Mouse (Mus musculus) stomach, embryonic 14.5 days (tissue): ENCODE results near the gene Arhgap42. TPM values are rescaled to one million over a fixed set of nuclear protein-coding genes. Genes with fewer than 3 reads are reported as not detected.

Experiments used
- ATAC-seq: fragments of 200-750 bp; cut with Nextera tagmentation; 2 replicates; pipeline ENCODE4 v1.8.0; 2017; ENCODE audit warnings: low read depth, moderate TSS enrichment; ENCODE audit not compliant: insufficient number of reproducible peaks, insufficient read depth, low FRiP score
- H3K27ac ChIP-seq: fragments of 300-500 bp; sonication (generic); 2 replicates; pipeline ENCODE4 v1.5.1; 2014; ENCODE audit warnings: mild to moderate bottlenecking, low read length, moderate library complexity, mixed read lengths
- H3K27me3 ChIP-seq: fragments of 300-500 bp; sonication (generic); 2 replicates; pipeline ENCODE4 v1.6.1; 2014; ENCODE audit warnings: low read length, control low read depth, mixed read lengths; ENCODE audit not compliant: control insufficient read depth, insufficient read depth
- H3K36me3 ChIP-seq: fragments of 300-500 bp; sonication (generic); 2 replicates; pipeline ENCODE4 v1.6.1; 2014; ENCODE audit warnings: mild to moderate bottlenecking, control low read depth, low read length, moderate library complexity, mixed read lengths; ENCODE audit not compliant: control insufficient read depth, insufficient read depth
- H3K4me1 ChIP-seq: fragments of 300-500 bp; sonication (generic); 2 replicates; pipeline ENCODE4 v1.6.1; 2014; ENCODE audit warnings: low read length, control low read depth, mixed read lengths; ENCODE audit not compliant: control insufficient read depth, insufficient read depth
- H3K4me2 ChIP-seq: fragments of 300-500 bp; sonication (generic); replicated peaks from 2 replicates; pipeline ENCODE4 v1.6.1; 2014; ENCODE audit warnings: low read depth, low read length, control low read depth
- H3K4me3 ChIP-seq: fragments of 300-500 bp; sonication (generic); 2 replicates; pipeline ENCODE4 v1.5.1; 2014; ENCODE audit warnings: low read depth, low read length, control low read depth
- H3K9ac ChIP-seq: fragments of 300-500 bp; sonication (generic); replicated peaks from 2 replicates; pipeline ENCODE4 v1.6.1; 2014; ENCODE audit warnings: low read depth, mild to moderate bottlenecking, control low read depth, low read length, moderate library complexity, mixed read lengths
- H3K9me3 ChIP-seq: fragments of 300-500 bp; sonication (generic); 2 replicates; pipeline ENCODE4 v1.6.1; 2016; ENCODE audit warnings: low read depth, low read length, control low read depth; ENCODE audit not compliant: control insufficient read depth
- WGBS: fragments of 180-500 bp; shearing (Covaris S2); extraction: QIAGEN DNeasy Blood & Tissue Kit; methylation state at CpG from one replicate; pipeline ENCODE4 v1.1.7; 2014; 5-methylcytosine and 5-hydroxymethylcytosine counted together
- polyA plus RNA-seq: library from polyadenylated mRNA; unstranded; fragments of >200 nt; fragmentation: Nextera tagmentation; extraction: Ambion mirVana; gene quantifications from 2 replicates; pipeline ENCODE4 v1.2.1, GENCODE M21; 2014

Gene Arhgap42
- polyA plus RNA-seq, 1 experiment from 2014 or later = 44.6 TPM

DNA sequence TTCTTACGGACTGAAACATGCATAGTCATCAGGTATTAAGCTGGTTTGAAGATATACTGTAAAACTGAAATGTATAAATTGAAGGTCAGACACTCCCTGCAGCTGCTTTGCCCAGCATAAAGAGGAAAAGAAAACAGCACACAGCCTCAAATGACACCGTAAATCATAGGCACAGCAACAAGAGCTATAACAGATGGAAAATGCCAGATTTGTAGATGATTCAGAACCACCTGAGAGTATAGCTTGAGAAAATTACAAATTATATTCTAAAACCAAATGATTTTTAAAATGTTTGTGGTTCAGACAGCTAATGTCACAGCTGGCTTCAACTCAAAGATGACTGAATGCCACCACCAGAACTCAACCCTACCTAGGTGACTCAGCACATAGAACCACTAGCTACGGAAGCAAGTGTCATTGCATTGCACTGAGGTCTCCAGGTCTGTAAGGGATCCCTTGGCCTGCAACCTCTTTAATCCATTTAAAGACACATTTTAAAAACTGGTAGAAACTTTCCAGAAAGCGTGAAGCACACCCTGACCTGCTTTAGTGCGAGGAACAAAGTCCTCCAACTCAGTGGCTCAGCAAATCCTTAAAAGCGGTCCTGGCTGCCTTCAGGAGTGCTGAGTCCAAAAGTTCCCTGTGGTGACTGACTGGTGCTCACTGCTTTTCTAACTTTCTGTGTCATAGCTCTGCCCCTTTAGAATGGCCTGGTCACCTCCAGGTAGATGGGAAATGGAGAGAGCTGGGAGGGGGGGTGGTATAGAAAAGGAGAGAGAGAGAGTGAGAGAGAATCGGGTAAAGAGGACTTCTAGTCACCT is 94.4 kb downstream of the Arhgap42 start:
- WGBS = 79% methylated on average over 7 of the region's 7 CpGs
- no peak for ATAC-seq
- Histone ChIP-seq H3K27ac (no peak overlapping the region), H3K9ac (no peak overlapping the region), H3K4me2 (no peak overlapping the region), H3K4me3 (no peak overlapping the region), H3K4me1 (0 out of 2 replicates have a peak, but pooled peaks cover 3% of the 10 kb centered on the region), H3K9me3 (no peaks in the 10 kb centered on the region), H3K27me3 (no peaks in the 10 kb centered on the region), H3K36me3 (no peaks in the 10 kb centered on the region)

DNA sequence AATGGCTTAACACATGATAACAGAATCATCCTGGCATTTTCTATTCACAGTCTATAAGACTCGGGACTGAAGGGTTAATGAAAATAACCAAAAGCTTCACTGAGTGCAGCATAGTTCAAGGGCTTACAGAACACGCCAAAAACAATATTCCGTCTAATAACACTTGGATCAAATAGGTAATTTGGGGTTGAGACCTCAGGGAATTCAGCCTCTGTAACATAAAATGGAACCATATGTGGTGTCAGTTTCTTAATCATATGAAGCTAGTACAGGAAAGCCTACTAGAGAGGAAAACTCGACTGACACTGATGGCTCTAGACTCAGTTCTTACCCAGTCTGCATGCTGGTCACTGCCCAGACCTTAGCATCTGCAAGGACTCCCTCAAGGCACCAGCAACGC is 95.8 kb downstream of the Arhgap42 start:
- H3K36me3 ChIP-seq = no peaks in the 10 kb centered on the region
- WGBS = 71% methylated on average over 5 of the region's 5 CpGs
- no peak for ATAC-seq

DNA sequence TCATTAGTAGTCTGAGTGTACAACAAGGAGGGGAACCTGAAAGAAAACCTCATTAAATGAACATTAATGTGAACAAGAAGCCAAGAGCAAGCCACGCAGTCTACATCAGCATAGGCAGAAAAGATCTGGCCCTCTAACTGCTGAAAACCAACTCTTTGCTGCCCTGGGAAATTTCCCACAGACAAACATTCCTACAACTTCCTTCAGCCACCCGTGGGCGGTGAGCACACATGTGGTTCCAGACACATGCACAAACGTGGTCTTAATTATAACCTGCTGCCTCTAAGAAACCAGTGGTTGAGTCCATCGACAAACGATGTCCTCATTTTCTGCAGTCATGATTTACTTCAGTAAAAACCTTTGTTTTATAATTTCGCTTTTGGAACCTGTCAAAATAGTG is 96.3 kb downstream of the Arhgap42 start:
- Histone ChIP-seq H3K27ac (no peak overlapping the region), H3K9me3 (no peaks in the 10 kb centered on the region), H3K4me3 (no peak overlapping the region), H3K4me2 (no peak overlapping the region), H3K9ac (no peak overlapping the region), H3K36me3 (no peaks in the 10 kb centered on the region), H3K4me1 (0 out of 2 replicates have a peak, but pooled peaks cover 3% of the 10 kb centered on the region), H3K27me3 (no peaks in the 10 kb centered on the region)
- WGBS = 74% methylated on average over 7 of the region's 7 CpGs
- no peak for ATAC-seq

More for the DNA sequence above, 95.8 kb downstream of the Arhgap42 start:
- H3K4me2 ChIP-seq = no peak overlapping the region
- H3K27ac ChIP-seq = no peak overlapping the region
- H3K4me1 ChIP-seq = 0 out of 2 replicates have a peak, but pooled peaks cover 3% of the 10 kb centered on the region
- H3K9me3 ChIP-seq = no peaks in the 10 kb centered on the region
- H3K4me3 ChIP-seq = no peak overlapping the region
- H3K27me3 ChIP-seq = no peaks in the 10 kb centered on the region
- no peak overlapping the region for H3K9ac ChIP-seq

DNA sequence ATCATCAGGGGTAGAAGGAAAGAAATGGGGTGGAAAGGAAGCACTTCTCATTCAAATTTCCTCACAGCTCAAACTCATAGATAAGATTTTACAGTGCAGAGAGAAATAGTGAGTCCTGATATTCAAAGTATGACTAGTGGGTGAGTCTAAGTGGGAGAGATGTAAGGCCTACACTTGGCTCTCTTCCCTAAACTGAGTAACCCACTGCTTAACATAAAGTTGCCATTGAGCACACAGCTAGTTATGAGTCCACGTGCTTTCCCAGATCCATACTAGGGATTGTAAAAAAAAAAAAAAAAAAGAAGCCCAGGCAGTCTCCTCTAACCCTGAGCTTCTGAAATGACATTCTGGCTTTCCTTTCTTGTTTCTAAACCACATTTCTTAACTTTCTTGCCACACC is 96.8 kb downstream of the Arhgap42 start:
- H3K9ac ChIP-seq = no peak overlapping the region
- ATAC-seq = no peak
- 78% methylated on average over 1 of the region's 1 CpGs for WGBS
- H3K36me3 ChIP-seq = no peaks in the 10 kb centered on the region
- H3K4me2 ChIP-seq = no peak overlapping the region
- H3K27ac ChIP-seq = no peak overlapping the region
- H3K4me1 ChIP-seq = 0 out of 2 replicates have a peak, but pooled peaks cover 3% of the 10 kb centered on the region
- no peak overlapping the region for H3K4me3 ChIP-seq
- H3K9me3 ChIP-seq = no peaks in the 10 kb centered on the region
- H3K27me3 ChIP-seq = no peaks in the 10 kb centered on the region

DNA sequence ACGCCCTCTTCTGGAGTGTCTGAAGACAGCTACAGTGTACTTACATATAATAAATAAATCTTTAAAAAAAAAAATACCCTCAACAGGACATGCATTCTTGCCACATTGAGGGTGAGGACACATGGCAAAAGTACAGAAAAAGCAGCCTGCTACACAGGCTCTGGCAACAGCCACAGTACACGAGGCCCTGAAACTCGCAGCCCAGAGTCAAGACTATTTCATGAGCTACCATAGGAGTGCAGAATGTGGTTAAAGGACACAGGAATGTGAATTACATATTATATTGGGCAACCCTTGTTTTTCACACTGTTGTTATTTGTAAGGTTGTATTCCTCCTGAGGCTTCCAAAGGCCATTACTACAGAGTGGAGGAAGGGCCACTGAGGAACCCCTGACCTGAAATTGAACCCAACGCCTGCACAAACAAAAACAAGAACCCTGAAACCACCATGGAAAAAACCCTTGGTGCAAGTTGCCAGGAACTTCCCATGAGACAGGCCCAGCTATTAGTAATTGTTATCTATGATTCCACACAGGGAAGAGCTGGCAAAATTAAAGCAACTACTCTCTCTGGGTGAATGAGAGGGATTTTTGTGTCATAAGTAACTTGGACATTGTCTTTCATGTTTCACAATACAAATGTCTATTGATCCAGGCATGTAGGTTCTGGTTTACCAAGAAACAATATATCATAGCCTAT is 109.8 kb downstream of the Arhgap42 start:
- Histone ChIP-seq H3K27ac (no peak overlapping the region), H3K9ac (no peak overlapping the region), H3K4me2 (no peak overlapping the region), H3K4me3 (no peak overlapping the region), H3K4me1 (no peaks in the 10 kb centered on the region), H3K36me3 (no peaks in the 10 kb centered on the region), H3K27me3 (no peaks in the 10 kb centered on the region), H3K9me3 (no peaks in the 10 kb centered on the region)
- ATAC-seq = no peak
- WGBS = 88% methylated on average over 4 of the region's 4 CpGs

DNA sequence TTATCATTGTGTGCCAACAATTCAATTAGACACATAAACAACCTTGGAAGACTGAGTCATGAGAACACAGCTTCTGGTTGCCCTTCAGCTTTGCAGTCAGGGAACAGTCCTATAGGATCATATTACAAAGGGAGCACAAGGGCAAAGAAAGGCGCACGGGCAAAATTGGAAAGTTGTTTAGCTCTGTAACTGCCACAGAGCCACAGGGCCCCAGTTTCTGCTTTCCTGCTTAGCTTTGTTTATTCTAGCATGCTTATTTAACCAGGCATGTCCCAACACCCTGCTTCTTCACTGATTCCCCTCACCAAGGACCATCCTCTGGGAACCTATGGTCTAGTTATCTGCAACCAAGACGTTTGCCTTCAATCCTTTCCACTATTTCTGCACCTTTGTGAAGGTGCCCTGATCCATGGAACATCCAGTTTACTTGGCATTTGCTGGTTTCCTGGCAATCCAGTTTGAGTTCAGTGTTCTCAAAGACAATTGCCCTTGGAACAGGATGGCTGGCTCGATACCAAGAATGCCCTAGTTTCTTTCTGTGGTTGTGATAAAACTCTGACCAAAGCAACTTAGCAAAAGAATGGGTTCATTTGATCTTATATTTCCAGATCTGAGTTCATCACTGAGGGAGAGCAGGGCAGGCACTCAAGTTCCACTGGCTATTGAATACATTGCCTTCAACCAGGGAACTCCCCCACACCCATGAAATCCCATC is 111.7 kb downstream of the Arhgap42 start:
- no peaks in the 10 kb centered on the region for H3K9me3 ChIP-seq
- H3K4me3 ChIP-seq = no peak overlapping the region
- no peak for ATAC-seq
- H3K9ac ChIP-seq = no peak overlapping the region
- H3K4me1 ChIP-seq = no peaks in the 10 kb centered on the region
- H3K27ac ChIP-seq = no peak overlapping the region
- 36% methylated on average over 4 of the region's 4 CpGs for WGBS
- H3K4me2 ChIP-seq = no peak overlapping the region
- no peaks in the 10 kb centered on the region for H3K36me3 ChIP-seq
- H3K27me3 ChIP-seq = no peaks in the 10 kb centered on the region

DNA sequence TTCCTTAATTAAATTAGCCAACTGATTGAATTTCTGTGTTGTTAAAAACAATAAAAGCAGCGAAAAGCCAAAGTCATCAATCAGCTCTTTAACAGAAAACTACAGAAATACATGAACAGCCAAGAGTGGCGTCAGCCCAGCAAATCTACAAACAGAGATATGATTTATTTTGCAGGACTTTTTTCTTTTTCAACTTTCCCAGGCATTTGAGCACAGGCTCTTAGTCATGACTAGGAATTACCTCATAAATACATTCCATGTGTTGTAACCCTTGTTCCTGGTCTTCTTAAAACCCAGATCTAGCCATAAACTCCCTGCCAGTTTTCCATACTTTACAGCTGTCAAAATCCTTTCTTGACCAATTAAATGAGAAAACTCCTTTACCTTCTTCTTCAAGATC is 114.7 kb downstream of the Arhgap42 start:
- Histone ChIP-seq H3K27me3 (no peaks in the 10 kb centered on the region), H3K9ac (no peak overlapping the region), H3K4me3 (no peak overlapping the region), H3K27ac (no peak overlapping the region), H3K4me1 (no peaks in the 10 kb centered on the region), H3K4me2 (no peak overlapping the region), H3K36me3 (no peaks in the 10 kb centered on the region), H3K9me3 (no peaks in the 10 kb centered on the region)
- ATAC-seq = no peak
- 41% methylated on average over 2 of the region's 2 CpGs for WGBS

DNA sequence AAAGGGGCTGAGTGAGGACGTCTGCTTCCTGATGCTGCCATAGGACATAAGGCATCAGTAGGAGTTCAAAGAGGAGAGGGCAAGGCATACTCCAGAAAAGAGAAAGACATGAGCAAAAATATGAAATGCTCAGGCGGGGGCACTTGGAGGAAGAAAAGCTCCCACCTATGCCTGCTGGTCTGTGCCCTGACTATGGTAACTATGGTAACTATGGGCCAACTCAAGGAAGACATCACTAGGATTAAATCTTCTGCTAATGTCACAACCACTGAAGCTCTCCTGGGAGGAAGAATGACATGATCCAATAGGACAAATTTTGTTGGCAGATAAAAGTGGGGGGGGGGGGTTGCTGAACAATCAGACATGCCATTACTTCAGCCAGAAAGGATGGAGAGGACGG is 124.6 kb downstream of the Arhgap42 start:
- Histone ChIP-seq H3K9me3 (no peaks in the 10 kb centered on the region), H3K27me3 (no peaks in the 10 kb centered on the region), H3K4me1 (no peaks in the 10 kb centered on the region), H3K27ac (no peak overlapping the region), H3K4me3 (no peak overlapping the region), H3K36me3 (no peaks in the 10 kb centered on the region), H3K9ac (no peak overlapping the region), H3K4me2 (no peak overlapping the region)
- ATAC-seq = no peak
- WGBS = 77% methylated on average over 3 of the region's 3 CpGs
